ENCODE assay signal across 8 mouse cellular contexts in genomic region chr5:138622645-138623477, GRCm38 (mm10). TPM values are rescaled to one million over a fixed set of nuclear protein-coding genes. Genes with fewer than 3 reads are reported as not detected.
DNase-seq lines count a peak whose midpoint lies in the region; ATAC-seq and TF ChIP-seq lines count a peak whose summit lies in the region.

Gene A430033K04Rik, plus strand, starts transcription at chr5:138622859.

- H3K27me3 ChIP-seq in heart, embryonic 12.5 days (replicated peaks), result no peaks in the 10 kb centered on the region
- no peaks in the 10 kb centered on the region for H3K27me3 ChIP-seq in kidney, postnatal 0 days (ENCODE audit: insufficient read depth, low read length)
- no peaks in the 10 kb centered on the region for H3K27me3 ChIP-seq in liver, embryonic 11.5 days (replicated peaks; ENCODE audit: control insufficient read depth, insufficient read depth, low read length)
- H3K27me3 ChIP-seq in stomach, embryonic 14.5 days (ENCODE audit: control insufficient read depth, insufficient read depth, low read length), result no peaks in the 10 kb centered on the region

- peaks cover 5% of the 10 kb centered on the region for H3K36me3 ChIP-seq in heart, embryonic 12.5 days
- H3K36me3 ChIP-seq in kidney, postnatal 0 days (ENCODE audit: insufficient read depth, low read length), result no peaks in the 10 kb centered on the region
- H3K36me3 ChIP-seq in liver, embryonic 11.5 days (ENCODE audit: control insufficient read depth, insufficient read depth, low read length), result no peaks in the 10 kb centered on the region; the same call in 1 of the 2 replicates
- 0 out of 2 replicates have a peak, but pooled peaks cover 4% of the 10 kb centered on the region for H3K36me3 ChIP-seq in stomach, embryonic 14.5 days (ENCODE audit: control insufficient read depth, insufficient read depth, low read length)

- DNase-seq in CD4-positive helper T cell, adult 2 months (ENCODE audit: low read depth, low spot score), result peak; percentile 94
- peak; percentile 93 for DNase-seq in brain, embryonic 18.5 days (ENCODE audit: low read depth, low spot score)
- peak; percentile 98 for DNase-seq in kidney, postnatal 0 days (ENCODE audit: low spot score)
- peak; percentile 86 for DNase-seq in liver, embryonic 11.5 days (ENCODE audit: low spot score)
- DNase-seq in naive thymus-derived CD4-positive, alpha-beta T cell, adult 2 months (ENCODE audit: low read depth), result peak; percentile 96

- no peak for TF ChIP-seq CTCF in kidney, postnatal 0 days (IDR thresholded peaks at IDR 0.05; ENCODE audit: low read depth)

- peaks cover 15% of the 10 kb centered on the region for H3K4me1 ChIP-seq in heart, embryonic 12.5 days (replicated peaks)
- H3K4me1 ChIP-seq in kidney, postnatal 0 days (replicated peaks; ENCODE audit: insufficient read depth, low read length), result 0 out of 2 replicates have a peak, but pooled peaks cover 3% of the 10 kb centered on the region
- H3K4me1 ChIP-seq in liver, embryonic 11.5 days (replicated peaks; ENCODE audit: control insufficient read depth, insufficient read depth, low read length), result peaks cover 15% of the 10 kb centered on the region
- H3K4me1 ChIP-seq in stomach, embryonic 14.5 days (ENCODE audit: control insufficient read depth, insufficient read depth, low read length), result peaks cover 9% of the 10 kb centered on the region

- H3K4me3 ChIP-seq in heart, embryonic 12.5 days, result peak within 1 kb of the TSS; percentile 78
- H3K4me3 ChIP-seq in kidney, postnatal 0 days (replicated peaks; ENCODE audit: low read depth, low read length), result peak within 1 kb of the TSS; percentile 89
- H3K4me3 ChIP-seq in liver, embryonic 11.5 days (ENCODE audit: low read depth, low read length), result peak within 1 kb of the TSS; percentile 86
- peak within 1 kb of the TSS; percentile 76 for H3K4me3 ChIP-seq in stomach, embryonic 14.5 days (ENCODE audit: low read depth, low read length)

- H3K27ac ChIP-seq in heart, embryonic 12.5 days (ENCODE audit: poor library complexity, severe bottlenecking), result peak within 1 kb of the TSS; percentile 88
- peak within 1 kb of the TSS; percentile 92 for H3K27ac ChIP-seq in kidney, postnatal 0 days
- H3K27ac ChIP-seq in liver, embryonic 11.5 days (ENCODE audit: low read depth, low read length), result peak within 1 kb of the TSS; percentile 61
- H3K27ac ChIP-seq in stomach, embryonic 14.5 days (ENCODE audit: low read length), result peak within 1 kb of the TSS; percentile 91

- WGBS in heart, embryonic 12.5 days, result 1% methylated on average over 30 of the region's 30 CpGs
- under 1% methylated on average over 30 of the region's 30 CpGs for WGBS in kidney, postnatal 0 days
- WGBS in liver, embryonic 11.5 days, result under 1% methylated on average over 30 of the region's 30 CpGs
- under 1% methylated on average over 30 of the region's 30 CpGs for WGBS in stomach, embryonic 14.5 days

- no peaks in the 10 kb centered on the region for H3K9me3 ChIP-seq in heart, embryonic 12.5 days (replicated peaks)
- no peaks in the 10 kb centered on the region for H3K9me3 ChIP-seq in kidney, postnatal 0 days (replicated peaks; ENCODE audit: low read length)
- H3K9me3 ChIP-seq in liver, embryonic 11.5 days (ENCODE audit: control insufficient read depth, low read length), result no peaks in the 10 kb centered on the region
- H3K9me3 ChIP-seq in stomach, embryonic 14.5 days (ENCODE audit: control insufficient read depth, low read depth, low read length), result peaks cover 7% of the 10 kb centered on the region; the same call in 1 of the 2 replicates

- peak within 1 kb of the TSS; percentile 91 for H3K9ac ChIP-seq in heart, embryonic 12.5 days
- H3K9ac ChIP-seq in kidney, postnatal 0 days (ENCODE audit: low read depth, low read length), result peak within 1 kb of the TSS; percentile 89
- peak within 1 kb of the TSS; percentile 81 for H3K9ac ChIP-seq in liver, embryonic 11.5 days (ENCODE audit: low read depth, low read length)
- peak within 1 kb of the TSS; percentile 67 for H3K9ac ChIP-seq in stomach, embryonic 14.5 days (replicated peaks; ENCODE audit: low read depth, low read length)

- ATAC-seq in erythroid progenitor cell, adult 5-6 weeks (replicated peaks; ENCODE audit: low FRiP score, poor library complexity, severe bottlenecking), result peak; percentile 84
- ATAC-seq in heart, embryonic 12.5 days (ENCODE audit: insufficient number of reproducible peaks, low FRiP score), result peak; percentile 94
- peak; percentile 93 for ATAC-seq in kidney, postnatal 0 days (replicated peaks; ENCODE audit: low FRiP score, low read depth)
- peak; percentile 94 for ATAC-seq in liver, embryonic 11.5 days (replicated peaks; ENCODE audit: low FRiP score)
- peak; percentile 92 for ATAC-seq in stomach, embryonic 14.5 days (ENCODE audit: insufficient number of reproducible peaks, insufficient read depth, low FRiP score, low read depth)

- peak within 1 kb of the TSS; percentile 88 for H3K4me2 ChIP-seq in heart, embryonic 12.5 days
- H3K4me2 ChIP-seq in kidney, postnatal 0 days (ENCODE audit: low read length), result peak within 1 kb of the TSS; percentile 86
- peak within 1 kb of the TSS; percentile 76 for H3K4me2 ChIP-seq in liver, embryonic 11.5 days
- peak within 1 kb of the TSS; percentile 78 for H3K4me2 ChIP-seq in stomach, embryonic 14.5 days (replicated peaks; ENCODE audit: low read depth, low read length)

RNA-seq across cellular contexts. Expression of gene A430033K04Rik, which starts in this region (rescaled TPM):
- total RNA-seq in erythroid progenitor cell, adult 5-6 weeks (2015; ENCODE audit: low replicate concordance), result 1.8 and 6.7 TPM in 2 replicates
- 3.9 and 7.9 TPM in 2 replicates for total RNA-seq in erythroid progenitor cell, adult 5-6 weeks (2017; ENCODE audit: low replicate concordance)
- 7.3 and 8.5 TPM in 2 replicates for polyA plus RNA-seq in heart, embryonic 12.5 days (2016; fragmentation: Nextera tagmentation; extraction: Ambion mirVana)
- 6.4 and 8.1 TPM in 2 replicates for polyA plus RNA-seq in kidney, postnatal 0 days (2015; fragmentation: Nextera tagmentation; extraction: Ambion mirVana)
- polyA plus RNA-seq in liver, embryonic 11.5 days (2014; fragmentation: Nextera tagmentation; extraction: Ambion mirVana), result 8.0 and 8.6 TPM in 2 replicates
- polyA plus RNA-seq in stomach, embryonic 14.5 days (2014; fragmentation: Nextera tagmentation; extraction: Ambion mirVana), result 13.1 and 14.7 TPM in 2 replicates

Comparison
In these comparisons a context has a peak if more than half of its experiments do, and no peak if none do; other contexts are left out.
1. Peak in every context shown above with its lines: DNase-seq, ATAC-seq, H3K4me3 ChIP-seq and H3K27ac ChIP-seq.